Mouse (Mus musculus): ENCODE data around the gene Pxt1. TPM values are rescaled to one million over a fixed set of nuclear protein-coding genes. Genes with fewer than 3 reads are reported as not detected.

The Pxt1 gene
- polyA plus RNA-seq, 1 experiment from 2014 or later = not detected

DNA sequence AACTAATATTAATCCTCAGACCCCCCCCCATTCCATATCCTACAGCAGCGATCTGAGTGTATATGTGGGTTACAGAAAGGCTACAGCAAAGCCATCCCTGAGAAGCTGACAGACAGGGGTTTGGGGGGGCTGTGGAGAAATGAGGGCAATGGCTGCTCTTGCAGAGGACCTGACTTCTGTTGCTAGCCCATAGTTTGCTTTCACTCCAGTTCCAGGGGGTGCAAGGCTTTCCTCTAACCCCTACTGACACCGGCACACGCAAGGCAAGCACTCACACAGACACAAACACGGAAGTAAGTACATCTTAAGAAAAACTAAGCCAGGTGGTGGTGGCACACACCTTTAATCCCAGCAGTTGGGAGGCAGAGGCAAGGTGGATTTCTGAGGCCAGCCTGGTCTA is 14.3 kb downstream of the Pxt1 start:
- no peak for ATAC-seq (ENCODE audit: insufficient number of reproducible peaks, low FRiP score, low TSS enrichment, low read depth)
- Histone ChIP-seq H3K4me3 (ENCODE audit: low read depth, low read length) (no peak overlapping the region), H3K9me3 (ENCODE audit: control insufficient read depth, low read length) (no peaks in the 10 kb centered on the region), H3K4me2 (ENCODE audit: low read depth, severe bottlenecking) (no peak overlapping the region), H3K27ac (replicated peaks; ENCODE audit: low read depth, low read length) (no peak overlapping the region), H3K36me3 (ENCODE audit: control insufficient read depth, insufficient read depth, low read length) (no peaks in the 10 kb centered on the region), H3K4me1 (ENCODE audit: control insufficient read depth, insufficient read depth, low read length) (peaks cover 6% of the 10 kb centered on the region), H3K9ac (ENCODE audit: low read length) (no peak overlapping the region), H3K27me3 (ENCODE audit: control insufficient read depth, insufficient read depth, low read length) (no peaks in the 10 kb centered on the region)
- 94% methylated on average over 4 of the region's 4 CpGs for WGBS
- DNase-seq (ENCODE audit: low spot score) = no peak

DNA sequence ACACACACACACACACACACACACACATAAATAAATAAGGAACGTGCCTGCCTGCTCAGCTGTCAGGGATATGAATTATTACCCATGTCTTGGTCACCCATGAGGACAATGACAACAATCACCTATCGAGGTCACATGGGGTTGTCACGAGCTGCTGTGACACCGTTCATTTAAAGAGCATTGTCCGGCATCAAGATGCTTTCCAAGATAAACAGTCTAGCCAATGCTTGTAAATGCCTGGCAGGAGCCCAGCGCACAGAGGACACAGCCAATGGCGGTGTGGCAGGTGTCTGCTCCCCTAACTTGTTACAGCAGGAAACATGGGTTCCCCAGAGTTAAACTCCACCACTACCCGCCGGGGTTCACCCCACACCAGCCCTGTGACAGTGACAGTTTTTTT is 15.6 kb downstream of the Pxt1 start:
- DNase-seq (ENCODE audit: low spot score) = no peak
- ATAC-seq (ENCODE audit: insufficient number of reproducible peaks, low FRiP score, low TSS enrichment, low read depth) = no peak
- 86% methylated on average over 9 of the region's 9 CpGs for WGBS
- Histone ChIP-seq H3K27ac (replicated peaks; ENCODE audit: low read depth, low read length) (no peak overlapping the region), H3K9me3 (ENCODE audit: control insufficient read depth, low read length) (no peaks in the 10 kb centered on the region), H3K9ac (ENCODE audit: low read length) (no peak overlapping the region), H3K27me3 (ENCODE audit: control insufficient read depth, insufficient read depth, low read length) (no peaks in the 10 kb centered on the region), H3K4me1 (ENCODE audit: control insufficient read depth, insufficient read depth, low read length) (peaks cover 6% of the 10 kb centered on the region), H3K4me3 (ENCODE audit: low read depth, low read length) (no peak overlapping the region), H3K4me2 (ENCODE audit: low read depth, severe bottlenecking) (no peak overlapping the region), H3K36me3 (ENCODE audit: control insufficient read depth, insufficient read depth, low read length) (no peaks in the 10 kb centered on the region)

DNA sequence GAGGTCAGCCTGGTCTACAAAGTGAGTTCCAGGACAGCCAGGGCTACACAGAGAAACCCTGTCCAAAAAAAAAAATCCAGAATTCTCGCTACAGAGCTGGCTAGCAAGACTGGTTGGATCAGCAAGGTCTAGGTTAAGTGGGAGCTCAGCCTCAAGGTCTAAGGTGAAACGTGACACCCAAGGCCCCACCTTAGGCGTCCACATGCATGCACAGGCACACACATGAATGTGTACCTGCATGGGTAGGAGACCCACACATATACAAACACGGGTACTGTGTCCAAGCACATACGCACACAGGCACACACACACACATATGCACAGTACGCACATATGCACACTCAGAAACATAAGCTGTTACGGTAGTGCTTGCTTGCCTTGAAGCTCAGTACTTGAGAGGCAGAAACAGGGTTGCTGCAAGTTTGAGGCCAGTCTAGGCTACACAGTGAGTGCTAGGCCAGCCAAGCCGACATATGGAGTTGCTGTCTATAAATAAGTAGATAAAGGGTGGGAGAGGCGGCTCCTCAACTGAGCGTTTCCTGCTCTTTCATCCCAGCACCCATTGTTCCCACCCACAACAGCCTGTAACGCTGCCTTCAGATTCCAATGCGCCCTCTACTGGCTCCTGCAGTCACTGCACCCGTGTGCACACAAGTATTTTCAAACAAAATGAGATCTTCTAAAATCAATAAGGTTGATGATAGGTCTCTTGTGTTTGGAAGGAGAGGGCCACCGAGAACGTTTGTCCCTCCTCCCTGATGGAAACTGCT is 16.6 kb downstream of the Pxt1 start:
- 50% methylated on average over 15 of the region's 15 CpGs for WGBS
- peak; percentile 17; the same call in 1 of the 2 replicates for ATAC-seq (ENCODE audit: insufficient number of reproducible peaks, low FRiP score, low TSS enrichment, low read depth)
- H3K4me1 ChIP-seq (ENCODE audit: control insufficient read depth, insufficient read depth, low read length) = peaks cover 6% of the 10 kb centered on the region

GRCm38 (mm10) chr17:28926380-28926779 is 17.3 kb downstream of the Pxt1 start:
- Histone ChIP-seq H3K27ac (replicated peaks; ENCODE audit: low read depth, low read length) (no peak overlapping the region), H3K9ac (ENCODE audit: low read length) (no peak overlapping the region)
- 21% methylated on average over 13 of the region's 13 CpGs for WGBS

More for the DNA sequence above, 16.6 kb downstream of the Pxt1 start:
- DNase-seq (ENCODE audit: low spot score) = peak; percentile 62
- Histone ChIP-seq H3K4me2 (ENCODE audit: low read depth, severe bottlenecking) (no peak overlapping the region), H3K9me3 (ENCODE audit: control insufficient read depth, low read length) (no peaks in the 10 kb centered on the region), H3K27ac (replicated peaks; ENCODE audit: low read depth, low read length) (no peak overlapping the region), H3K27me3 (ENCODE audit: control insufficient read depth, insufficient read depth, low read length) (no peaks in the 10 kb centered on the region), H3K4me3 (ENCODE audit: low read depth, low read length) (no peak overlapping the region), H3K36me3 (ENCODE audit: control insufficient read depth, insufficient read depth, low read length) (no peaks in the 10 kb centered on the region), H3K9ac (ENCODE audit: low read length) (no peak overlapping the region)

GRCm38 (mm10) chr17:28924957-28925595 is 18.6 kb downstream of the Pxt1 start:
- H3K4me3 ChIP-seq (ENCODE audit: low read depth, low read length) = no peak overlapping the region
- WGBS = 85% methylated on average over 8 of the region's 8 CpGs
- H3K27me3 ChIP-seq (ENCODE audit: control insufficient read depth, insufficient read depth, low read length) = no peaks in the 10 kb centered on the region
- H3K9ac ChIP-seq (ENCODE audit: low read length) = no peak overlapping the region
- no peaks in the 10 kb centered on the region for H3K9me3 ChIP-seq (ENCODE audit: control insufficient read depth, low read length)
- no peaks in the 10 kb centered on the region for H3K36me3 ChIP-seq (ENCODE audit: control insufficient read depth, insufficient read depth, low read length)
- H3K4me1 ChIP-seq (ENCODE audit: control insufficient read depth, insufficient read depth, low read length) = 0 out of 2 replicates have a peak, but pooled peaks cover under 1% of the 10 kb centered on the region
- DNase-seq (ENCODE audit: low spot score) (no peak), ATAC-seq (ENCODE audit: insufficient number of reproducible peaks, low FRiP score, low TSS enrichment, low read depth) (no peak)
- H3K4me2 ChIP-seq (ENCODE audit: low read depth, severe bottlenecking) = no peak overlapping the region
- H3K27ac ChIP-seq (replicated peaks; ENCODE audit: low read depth, low read length) = no peak overlapping the region

More at GRCm38 (mm10) chr17:28926380-28926779, 17.3 kb downstream of the Pxt1 start:
- DNase-seq (ENCODE audit: low spot score) (peak; percentile 91), ATAC-seq (ENCODE audit: insufficient number of reproducible peaks, low FRiP score, low TSS enrichment, low read depth) (no peak)
- no peak overlapping the region for H3K4me3 ChIP-seq (ENCODE audit: low read depth, low read length)
- no peak overlapping the region for H3K4me2 ChIP-seq (ENCODE audit: low read depth, severe bottlenecking)
- H3K27me3 ChIP-seq (ENCODE audit: control insufficient read depth, insufficient read depth, low read length) = no peaks in the 10 kb centered on the region
- peaks cover 6% of the 10 kb centered on the region for H3K4me1 ChIP-seq (ENCODE audit: control insufficient read depth, insufficient read depth, low read length)
- H3K9me3 ChIP-seq (ENCODE audit: control insufficient read depth, low read length) = no peaks in the 10 kb centered on the region
- no peaks in the 10 kb centered on the region for H3K36me3 ChIP-seq (ENCODE audit: control insufficient read depth, insufficient read depth, low read length)

DNA sequence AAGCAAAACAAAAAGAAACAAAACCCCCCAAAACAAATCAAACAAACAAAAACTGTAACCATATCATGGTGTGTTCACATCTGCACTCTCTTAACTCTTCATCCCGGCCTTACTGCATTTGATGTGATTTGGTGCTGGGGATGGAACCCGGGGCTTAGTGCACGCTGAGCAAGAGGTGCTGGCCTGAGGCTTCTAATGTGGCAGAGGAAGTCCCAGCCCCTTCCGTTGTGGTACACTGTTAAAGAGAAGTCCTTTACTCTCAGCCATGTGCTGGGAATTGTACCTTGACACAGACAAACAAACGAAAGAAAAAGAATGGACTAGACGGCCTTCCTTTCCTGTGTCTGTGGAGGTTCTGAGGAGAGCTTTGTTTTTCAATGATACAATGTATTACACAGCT is 21.5 kb downstream of the Pxt1 start:
- 68% methylated on average over 6 of the region's 6 CpGs for WGBS
- H3K36me3 ChIP-seq (ENCODE audit: control insufficient read depth, insufficient read depth, low read length) = no peaks in the 10 kb centered on the region
- ATAC-seq (ENCODE audit: insufficient number of reproducible peaks, low FRiP score, low TSS enrichment, low read depth) (no peak), DNase-seq (ENCODE audit: low spot score) (no peak)
- H3K9me3 ChIP-seq (ENCODE audit: control insufficient read depth, low read length) = no peaks in the 10 kb centered on the region
- no peaks in the 10 kb centered on the region for H3K27me3 ChIP-seq (ENCODE audit: control insufficient read depth, insufficient read depth, low read length)
- no peak overlapping the region for H3K4me3 ChIP-seq (ENCODE audit: low read depth, low read length)
- no peak overlapping the region for H3K27ac ChIP-seq (replicated peaks; ENCODE audit: low read depth, low read length)
- H3K9ac ChIP-seq (ENCODE audit: low read length) = no peak overlapping the region
- H3K4me1 ChIP-seq (ENCODE audit: control insufficient read depth, insufficient read depth, low read length) = no peaks in the 10 kb centered on the region
- no peak overlapping the region for H3K4me2 ChIP-seq (ENCODE audit: low read depth, severe bottlenecking)

DNA sequence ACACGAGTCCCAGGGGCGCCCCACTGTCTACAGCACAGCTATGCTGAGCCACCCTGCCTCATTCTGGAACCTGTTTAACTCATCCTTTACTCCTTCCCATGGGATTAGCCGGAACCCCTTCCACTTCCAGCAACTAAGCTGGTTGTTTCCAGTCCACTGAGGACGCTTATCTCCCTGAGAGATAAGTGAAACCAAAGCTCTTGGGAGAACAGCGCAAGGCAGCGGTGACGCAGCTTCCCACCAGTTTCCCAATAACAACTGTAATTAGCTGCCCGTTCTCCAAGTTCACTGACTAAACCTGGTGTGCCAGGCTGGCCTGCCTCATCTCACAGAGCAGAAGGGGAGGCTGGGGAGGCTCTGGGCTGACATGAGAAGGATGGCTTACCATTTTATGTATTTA is 22.6 kb downstream of the Pxt1 start:
- no peaks in the 10 kb centered on the region for H3K27me3 ChIP-seq (ENCODE audit: control insufficient read depth, insufficient read depth, low read length)
- no peak overlapping the region for H3K9ac ChIP-seq (ENCODE audit: low read length)
- no peak overlapping the region for H3K27ac ChIP-seq (replicated peaks; ENCODE audit: low read depth, low read length)
- DNase-seq (ENCODE audit: low spot score) = no peak
- WGBS = 79% methylated on average over 8 of the region's 8 CpGs
- no peaks in the 10 kb centered on the region for H3K4me1 ChIP-seq (ENCODE audit: control insufficient read depth, insufficient read depth, low read length)
- no peak for ATAC-seq (ENCODE audit: insufficient number of reproducible peaks, low FRiP score, low TSS enrichment, low read depth)
- no peak overlapping the region for H3K4me2 ChIP-seq (ENCODE audit: low read depth, severe bottlenecking)
- no peaks in the 10 kb centered on the region for H3K36me3 ChIP-seq (ENCODE audit: control insufficient read depth, insufficient read depth, low read length)
- H3K9me3 ChIP-seq (ENCODE audit: control insufficient read depth, low read length) = no peaks in the 10 kb centered on the region
- no peak overlapping the region for H3K4me3 ChIP-seq (ENCODE audit: low read depth, low read length)

GRCm38 (mm10) chr17:28916520-28916919 is 27.1 kb downstream of the Pxt1 start:
- Histone ChIP-seq H3K9ac (ENCODE audit: low read length) (no peak overlapping the region), H3K4me1 (ENCODE audit: control insufficient read depth, insufficient read depth, low read length) (no peaks in the 10 kb centered on the region), H3K4me2 (ENCODE audit: low read depth, severe bottlenecking) (no peak overlapping the region), H3K4me3 (ENCODE audit: low read depth, low read length) (no peak overlapping the region), H3K27ac (replicated peaks; ENCODE audit: low read depth, low read length) (no peak overlapping the region), H3K9me3 (ENCODE audit: control insufficient read depth, low read length) (no peaks in the 10 kb centered on the region), H3K36me3 (ENCODE audit: control insufficient read depth, insufficient read depth, low read length) (no peaks in the 10 kb centered on the region), H3K27me3 (ENCODE audit: control insufficient read depth, insufficient read depth, low read length) (no peaks in the 10 kb centered on the region)
- ATAC-seq (ENCODE audit: insufficient number of reproducible peaks, low FRiP score, low TSS enrichment, low read depth) (no peak), DNase-seq (ENCODE audit: low spot score) (no peak)
- WGBS = 97% methylated on average over 1 of the region's 1 CpGs
